Mouse (Mus musculus) kidney, postnatal 4 days (tissue): ENCODE measurements around the gene Timm29.
A peak's percentile ranks its signal among the peaks of the same experiment; 100 is the strongest.
"Not testable (repeated sequence)": the region's sequence is repeated elsewhere in the genome, so short reads cannot be mapped to it uniquely, and the experiment has no call there.

Source experiments
- DNase-seq, 2 experiments: peaks; one replicate each; pipeline ENCODE4 v3.0.0; 2021; ENCODE audit warnings: mixed read lengths in 2 of 2

Timm29 gene

GRCm38 (mm10) chr9:21585401-21585800, 7.1 kb upstream of the Timm29 start:
- no peak for DNase-seq

GRCm38 (mm10) chr9:21587678-21588349, 4.7 kb upstream of the Timm29 start:
- no peak for DNase-seq

DNA sequence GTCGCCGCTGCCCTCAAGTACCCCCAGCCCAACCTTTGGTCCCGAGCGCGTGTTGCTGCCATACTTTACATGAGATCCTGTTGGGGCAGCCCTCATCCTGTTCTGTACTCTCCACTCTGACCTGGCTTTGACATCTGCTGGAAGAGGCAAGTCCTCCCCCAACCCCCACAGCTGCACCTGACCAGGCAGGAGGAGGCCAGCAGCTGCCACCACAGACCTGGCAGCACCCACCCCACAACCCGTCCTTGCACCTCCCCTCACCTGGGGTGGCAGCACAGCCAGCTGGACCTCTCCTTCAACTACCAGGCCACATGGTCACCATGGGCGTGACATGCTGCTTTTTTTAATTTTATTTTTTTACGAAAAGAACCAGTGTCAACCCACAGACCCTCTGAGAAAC, 4.2 kb upstream of the Timm29 start:
- peak in 1 of 2 experiments; percentile 28 for DNase-seq

DNA sequence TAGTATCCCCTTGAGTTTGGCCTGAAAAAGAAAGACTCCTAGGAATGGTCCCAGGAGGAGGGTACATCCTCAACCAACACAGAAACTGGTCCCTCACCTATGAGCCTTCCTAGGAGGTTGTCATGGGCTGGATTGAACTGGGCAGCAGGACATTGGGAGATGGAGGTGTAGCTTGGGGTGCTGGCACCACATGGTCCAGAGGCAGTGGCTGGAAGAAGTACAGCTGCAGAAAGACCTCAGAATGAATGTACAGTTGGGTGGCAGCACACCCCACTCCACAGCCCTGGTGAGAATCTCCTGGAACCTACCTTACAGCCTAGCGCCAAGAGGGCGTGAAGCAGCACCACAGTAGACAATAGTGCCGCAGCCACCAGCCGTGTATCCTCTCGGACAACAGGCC, 3.0 kb upstream of the Timm29 start:
- no peak for DNase-seq

GRCm38 (mm10) chr9:21591127-21591830, 1.2 kb upstream of the Timm29 start:
- DNase-seq = no peak

DNA sequence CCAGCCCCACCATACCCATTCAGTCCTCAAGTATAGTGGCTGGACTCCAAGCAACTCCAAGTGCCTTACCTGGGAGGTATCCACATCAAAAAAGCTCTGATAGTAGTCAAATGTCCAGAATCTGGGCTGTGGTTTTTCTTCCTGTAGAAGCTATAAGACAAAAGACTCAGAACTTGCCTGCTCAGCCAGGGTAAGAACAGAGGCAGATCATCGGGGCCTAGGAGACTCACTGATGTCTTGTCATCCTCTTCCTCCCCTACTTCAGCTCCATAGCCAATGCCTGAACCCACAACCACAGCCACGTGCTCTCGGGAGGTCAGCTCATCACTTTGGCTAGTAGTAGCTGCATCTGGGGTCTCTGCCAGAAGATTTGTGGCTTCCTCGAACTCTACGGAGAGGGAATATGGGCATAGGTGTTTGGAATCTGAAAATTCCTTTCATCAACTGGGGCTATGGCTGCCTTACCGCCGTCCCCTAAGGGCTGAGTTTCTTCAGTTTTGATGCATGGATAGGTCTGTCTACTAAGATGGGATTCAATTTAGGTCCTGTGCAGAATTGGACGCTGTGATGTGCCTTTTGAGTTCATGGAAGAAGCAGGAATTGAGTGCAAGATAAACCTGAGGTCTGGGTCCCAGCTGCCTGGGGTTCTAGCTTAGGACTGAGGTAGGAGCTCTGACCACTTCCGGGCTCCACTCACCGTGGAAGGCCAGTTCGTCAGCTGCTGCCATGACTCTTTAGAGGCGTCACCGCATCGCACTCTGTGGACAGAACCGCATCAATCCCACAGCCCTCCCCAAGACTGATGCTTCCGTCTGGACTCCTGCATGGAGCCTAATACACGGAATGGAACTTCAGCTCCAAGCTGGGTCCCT, 455 bp upstream of the Timm29 start:
- DNase-seq = peak in 1 of 2 experiments; percentile 14

DNA sequence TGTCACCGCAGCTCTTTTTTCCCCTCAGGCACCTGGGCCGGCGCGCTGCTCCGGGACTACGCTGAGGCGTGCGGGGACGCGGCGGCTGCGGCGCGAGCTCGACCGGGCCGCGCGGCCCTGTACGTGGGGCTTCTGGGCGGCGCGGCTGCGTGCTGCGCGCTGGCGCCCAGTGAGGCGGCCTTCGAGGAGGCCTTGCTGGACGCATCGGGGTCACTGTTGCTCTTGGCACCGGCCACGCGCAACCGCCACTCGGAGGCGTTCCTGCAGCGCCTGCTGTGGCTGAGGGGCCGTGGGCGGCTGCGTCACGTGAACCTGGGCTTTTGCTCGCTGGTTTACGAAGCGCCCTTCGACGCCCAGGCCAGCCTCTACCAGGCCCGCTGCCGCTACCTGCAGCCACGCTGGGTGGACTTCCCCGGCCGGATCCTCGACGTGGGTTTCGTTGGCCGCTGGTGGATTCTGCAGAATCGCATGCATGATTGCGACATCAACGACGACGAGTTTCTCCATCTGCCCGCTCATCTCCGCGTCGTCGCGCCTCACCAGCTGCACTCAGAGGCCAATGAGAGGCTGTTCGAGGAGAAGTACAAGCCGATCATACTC, 700 bp downstream of the Timm29 start:
- peak; percentile 63 to 78 for DNase-seq

- not testable (repeated sequence) for DNase-seq
Measured at GRCm38 (mm10) chr9:21594350-21594749, 1.8 kb downstream of the Timm29 start.

GRCm38 (mm10) chr9:21594838-21595237, 2.3 kb downstream of the Timm29 start:
- DNase-seq = no peak

DNA sequence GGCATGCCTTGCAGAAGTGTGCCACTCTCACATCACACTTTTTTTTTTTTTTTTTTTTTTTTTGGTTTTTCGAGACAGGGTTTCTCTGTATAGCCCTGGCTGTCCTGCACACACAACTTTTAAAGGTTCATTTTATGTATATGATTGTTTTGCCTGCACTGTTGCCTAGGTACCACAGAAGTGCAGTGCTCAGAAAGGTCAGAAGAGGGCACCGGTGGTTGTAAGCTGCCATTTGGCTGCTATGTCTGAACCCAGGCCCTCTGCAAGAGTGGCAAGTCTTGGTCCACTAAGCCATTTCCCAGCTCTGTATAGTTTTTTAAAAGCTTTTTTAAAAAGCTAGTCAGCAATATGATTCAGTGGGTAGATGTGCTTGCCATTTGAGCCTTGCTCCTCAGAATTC, 5.7 kb downstream of the Timm29 start:
- peak; percentile 43 to 46 for DNase-seq

DNA sequence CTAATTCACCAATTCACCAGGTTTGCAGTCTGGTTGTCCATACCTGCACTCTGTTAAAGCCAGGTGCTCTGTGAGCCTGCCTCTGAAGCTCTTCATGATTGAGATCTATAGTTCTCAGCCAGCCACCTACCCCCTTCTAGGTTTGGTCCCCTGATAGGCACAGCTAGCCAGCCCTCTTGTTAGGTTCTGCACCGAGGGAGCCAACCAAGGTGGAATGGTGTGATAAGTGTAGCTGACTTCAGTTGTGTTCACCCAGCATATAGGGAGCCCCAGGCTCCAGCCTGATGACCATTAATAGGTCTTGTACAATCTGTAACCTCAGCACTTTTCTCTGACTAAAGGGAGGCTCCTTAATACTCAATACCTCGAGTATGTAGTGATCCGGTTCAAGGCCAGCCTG, 7.7 kb downstream of the Timm29 start:
- no peak for DNase-seq

- no peak for DNase-seq
Measured at GRCm38 (mm10) chr9:21601073-21601472, 8.6 kb downstream of the Timm29 start.

DNA sequence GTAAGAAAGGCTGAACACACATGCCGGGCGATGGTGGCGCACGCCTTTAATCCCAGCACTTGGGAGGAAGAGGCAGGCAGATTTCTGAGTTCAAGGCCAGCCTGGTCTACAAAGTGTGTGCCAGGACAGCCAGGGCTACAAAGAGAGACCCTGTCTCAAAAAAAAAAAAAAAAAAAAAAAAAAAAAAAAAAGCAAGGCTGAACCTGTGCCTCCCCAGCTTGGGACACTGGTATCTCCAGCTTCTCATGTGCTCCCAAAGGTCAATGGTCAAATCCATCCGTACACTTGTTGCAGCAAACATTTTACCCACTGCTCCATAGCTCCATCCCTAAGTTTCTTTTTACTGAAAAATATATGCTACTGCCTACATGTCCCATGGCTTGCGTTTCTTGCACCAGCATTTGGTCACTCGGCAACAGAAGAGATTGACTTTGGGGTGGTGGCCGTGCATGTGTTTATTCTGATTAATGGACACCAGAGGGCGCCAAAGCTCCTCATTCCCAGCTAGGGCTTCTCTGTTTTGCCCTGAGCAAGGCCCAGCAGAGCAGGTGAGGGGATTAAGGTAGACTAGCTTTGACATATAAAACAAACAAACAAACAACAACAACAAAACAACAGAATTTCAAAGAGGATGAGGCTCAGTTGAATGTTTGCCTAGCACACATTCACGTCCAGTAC, 9.3 kb downstream of the Timm29 start:
- DNase-seq = peak; percentile 72 to 79

- no peak for DNase-seq
Measured at GRCm38 (mm10) chr9:21604119-21604518, 11.6 kb downstream of the Timm29 start.

DNA sequence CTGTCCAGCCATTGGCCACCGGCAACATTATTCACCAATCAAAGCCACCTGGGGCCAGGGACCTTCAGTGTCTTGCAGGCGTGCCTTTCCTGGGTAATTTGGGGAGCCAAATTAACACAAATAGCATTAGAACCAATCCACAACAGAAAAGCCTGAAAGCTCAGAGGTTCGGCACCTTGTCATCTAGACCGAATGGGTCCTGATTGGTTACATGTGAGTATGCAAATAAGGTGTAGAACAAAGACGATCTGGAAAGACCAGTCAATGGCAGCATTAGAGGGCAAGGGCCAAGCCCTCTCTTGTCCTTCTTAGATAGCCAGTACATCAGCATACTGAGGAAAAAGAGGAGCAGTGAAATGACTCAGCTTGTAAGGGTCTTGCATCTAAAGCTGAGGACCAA, 13.3 kb downstream of the Timm29 start:
- no peak for DNase-seq

DNA sequence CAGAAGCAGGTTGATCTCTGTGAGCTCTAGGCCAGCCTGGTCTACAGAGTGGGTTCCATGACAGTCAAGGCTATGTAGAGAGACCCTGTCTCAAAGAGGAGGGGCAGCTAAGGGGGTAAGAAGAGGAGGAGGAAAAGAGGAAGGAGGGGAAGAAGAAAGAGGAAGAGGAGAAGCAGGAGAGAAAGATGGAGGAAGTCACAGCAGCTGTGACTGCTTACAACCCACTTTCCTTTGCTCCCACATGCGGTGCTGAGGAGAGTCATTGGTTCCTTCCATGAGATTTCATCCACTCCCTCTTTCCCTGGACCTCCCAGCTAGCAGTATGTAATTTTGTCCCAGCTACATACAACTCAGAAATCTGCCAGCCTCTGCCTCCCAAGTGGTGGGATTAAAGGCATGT, 14.1 kb downstream of the Timm29 start:
- no peak for DNase-seq

GRCm38 (mm10) chr9:21609861-21610260, 17.3 kb downstream of the Timm29 start:
- DNase-seq = no peak

GRCm38 (mm10) chr9:21614864-21615616, 22.5 kb downstream of the Timm29 start:
- no peak for DNase-seq

DNA sequence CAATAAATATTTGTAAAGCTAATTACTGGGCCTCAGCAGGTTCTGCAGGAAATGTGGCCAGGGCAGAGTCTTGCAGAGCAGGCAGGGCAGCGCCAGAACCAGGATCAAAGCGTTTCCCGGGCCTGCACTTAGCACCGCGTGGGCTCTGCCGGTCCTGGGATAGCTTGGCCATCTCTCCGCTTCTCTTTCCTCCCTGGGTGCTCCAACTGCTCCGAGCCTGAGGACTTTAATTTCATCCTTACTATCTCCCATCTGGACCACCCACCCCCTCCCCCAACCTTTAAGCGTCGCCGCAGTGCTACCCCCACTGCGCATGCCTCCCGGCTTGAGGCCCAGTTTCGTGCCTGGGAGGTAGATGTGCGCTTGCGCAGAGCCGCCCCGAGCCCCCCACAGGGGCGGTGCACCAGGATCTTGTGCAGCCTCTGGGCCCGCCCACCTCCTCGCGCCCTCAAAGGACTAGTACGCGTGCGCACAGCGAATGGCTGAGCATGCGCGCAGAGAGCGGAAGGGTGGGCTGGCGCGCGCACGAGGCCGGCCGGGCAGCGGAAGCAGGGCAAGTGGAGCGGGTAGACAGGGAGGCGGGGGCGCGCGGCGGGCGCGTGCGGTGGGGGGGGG, 23.2 kb downstream of the Timm29 start, which contains the start of gene Smarca4:
Gene Smarca4 (plus strand): TSS at position 553 of the 615 bp plus-strand sequence.
- DNase-seq = peak; percentile 99 to 100

DNA sequence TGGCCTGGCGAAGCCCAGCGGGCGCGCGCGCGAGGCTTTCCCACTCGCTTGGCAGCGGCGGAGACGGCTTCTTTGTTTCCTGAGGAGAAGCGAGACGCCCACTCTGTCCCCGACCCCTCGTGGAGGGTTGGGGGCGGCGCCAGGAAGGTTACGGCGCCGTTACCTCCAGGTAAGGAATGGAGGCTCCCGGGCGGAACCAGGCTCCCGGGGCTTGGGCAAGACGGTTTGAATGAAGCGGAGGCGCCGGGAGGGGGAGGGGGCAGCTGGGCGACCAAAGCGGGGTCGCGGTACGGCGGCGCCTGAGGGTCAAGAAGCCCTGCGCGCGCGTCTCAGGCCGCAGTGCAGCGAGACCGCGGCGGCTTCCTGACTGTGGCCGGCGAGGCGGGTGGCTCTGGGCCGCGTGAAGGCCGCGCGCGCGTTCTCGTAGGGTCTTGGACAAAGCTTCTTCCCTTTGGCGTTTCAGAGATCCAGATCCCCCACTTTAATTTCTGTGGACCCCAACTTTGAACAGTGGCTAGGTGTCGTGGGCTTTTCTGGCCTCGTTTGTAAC, 23.8 kb downstream of the Timm29 start:
- DNase-seq = peak; percentile 96 to 97

- DNase-seq = peak in 1 of 2 experiments; percentile 50
Measured at GRCm38 (mm10) chr9:21617066-21617465, 24.5 kb downstream of the Timm29 start.
